Mouse (Mus musculus): ENCODE measurements around the gene Zfand3. TPM values are rescaled to one million over a fixed set of nuclear protein-coding genes. Genes with fewer than 3 reads are reported as not detected.

The Zfand3 gene
- polyA plus RNA-seq, 1 experiment from 2014 or later: 43.0 TPM

GRCm38 (mm10) chr17:30061100-30061837 lies 56.7 kb downstream of the Zfand3 start:
- ATAC-seq: peak; percentile 88

GRCm38 (mm10) chr17:30063849-30064248 lies 59.3 kb downstream of the Zfand3 start:
- no peak overlapping the region for H3K4me2 ChIP-seq (replicated peaks)
- no peak overlapping the region for H3K27ac ChIP-seq
- ATAC-seq: peak; percentile 77
- H3K4me1 ChIP-seq (replicated peaks): peaks cover 17% of the 10 kb centered on the region
- 29% methylated on average over 3 of the region's 3 CpGs for WGBS
- no peak overlapping the region for H3K4me3 ChIP-seq (replicated peaks)
- no peaks in the 10 kb centered on the region for H3K27me3 ChIP-seq (replicated peaks)
- H3K9me3 ChIP-seq: no peaks in the 10 kb centered on the region
- no peaks in the 10 kb centered on the region for H3K36me3 ChIP-seq
- H3K9ac ChIP-seq: no peak overlapping the region

More at GRCm38 (mm10) chr17:30061100-30061837, 56.7 kb downstream of the Zfand3 start:
- no peaks in the 10 kb centered on the region for H3K36me3 ChIP-seq
- no peak overlapping the region for H3K9ac ChIP-seq
- peaks cover 17% of the 10 kb centered on the region for H3K4me1 ChIP-seq (replicated peaks)
- 57% methylated on average over 8 of the region's 8 CpGs for WGBS
- peak overlapping the region; percentile 24; the same call in 1 of the 2 replicates for H3K4me2 ChIP-seq (replicated peaks)
- no peaks in the 10 kb centered on the region for H3K27me3 ChIP-seq (replicated peaks)
- no peak overlapping the region for H3K4me3 ChIP-seq (replicated peaks)
- no peaks in the 10 kb centered on the region for H3K9me3 ChIP-seq
- H3K27ac ChIP-seq: 0 out of 2 replicates have a peak overlapping the region, but pooled peaks have one; percentile 15

- H3K4me1 ChIP-seq (replicated peaks): peaks cover 10% of the 10 kb centered on the region
- no peaks in the 10 kb centered on the region for H3K36me3 ChIP-seq
- no peaks in the 10 kb centered on the region for H3K9me3 ChIP-seq
- no peak overlapping the region for H3K27ac ChIP-seq
- no peak overlapping the region for H3K4me2 ChIP-seq (replicated peaks)
- WGBS: 60% methylated on average over 4 of the region's 4 CpGs
- H3K4me3 ChIP-seq (replicated peaks): no peak overlapping the region
- no peak for ATAC-seq
- no peak overlapping the region for H3K9ac ChIP-seq
- H3K27me3 ChIP-seq (replicated peaks): no peaks in the 10 kb centered on the region
Measured at GRCm38 (mm10) chr17:30064746-30065145, 60.2 kb downstream of the Zfand3 start.

- H3K27me3 ChIP-seq (replicated peaks): no peaks in the 10 kb centered on the region
- H3K4me1 ChIP-seq (replicated peaks): peaks cover 6% of the 10 kb centered on the region
- no peak overlapping the region for H3K4me2 ChIP-seq (replicated peaks)
- no peaks in the 10 kb centered on the region for H3K36me3 ChIP-seq
- H3K27ac ChIP-seq: no peak overlapping the region
- WGBS: 86% methylated on average over 3 of the region's 3 CpGs
- H3K4me3 ChIP-seq (replicated peaks): no peak overlapping the region
- H3K9me3 ChIP-seq: no peaks in the 10 kb centered on the region
- H3K9ac ChIP-seq: no peak overlapping the region
- no peak for ATAC-seq
Measured at GRCm38 (mm10) chr17:30069776-30070175, 65.2 kb downstream of the Zfand3 start.

- Histone ChIP-seq H3K9me3 (no peaks in the 10 kb centered on the region), H3K4me3 (replicated peaks) (no peak overlapping the region), H3K27me3 (replicated peaks) (no peaks in the 10 kb centered on the region), H3K9ac (no peak overlapping the region), H3K4me1 (replicated peaks) (peaks cover 12% of the 10 kb centered on the region; the same call in 1 of the 2 replicates), H3K27ac (no peak overlapping the region), H3K36me3 (no peaks in the 10 kb centered on the region), H3K4me2 (replicated peaks) (no peak overlapping the region)
- 80% methylated on average over 5 of the region's 5 CpGs for WGBS
- no peak for ATAC-seq
Measured at GRCm38 (mm10) chr17:30070631-30071030, 66.1 kb downstream of the Zfand3 start.

- ATAC-seq: no peak
- Histone ChIP-seq H3K36me3 (no peaks in the 10 kb centered on the region), H3K27ac (no peak overlapping the region), H3K4me1 (replicated peaks) (peaks cover 16% of the 10 kb centered on the region; the same call in 1 of the 2 replicates), H3K4me2 (replicated peaks) (no peak overlapping the region), H3K9me3 (no peaks in the 10 kb centered on the region), H3K27me3 (replicated peaks) (no peaks in the 10 kb centered on the region), H3K4me3 (replicated peaks) (no peak overlapping the region), H3K9ac (no peak overlapping the region)
- 79% methylated on average over 3 of the region's 3 CpGs for WGBS
Measured at GRCm38 (mm10) chr17:30072613-30073012, 68.1 kb downstream of the Zfand3 start.

GRCm38 (mm10) chr17:30075896-30076295 lies 71.4 kb downstream of the Zfand3 start:
- H3K36me3 ChIP-seq: no peaks in the 10 kb centered on the region
- H3K27ac ChIP-seq: no peak overlapping the region
- H3K4me1 ChIP-seq (replicated peaks): peaks cover 16% of the 10 kb centered on the region; the same call in 1 of the 2 replicates
- H3K9ac ChIP-seq: no peak overlapping the region
- H3K4me2 ChIP-seq (replicated peaks): no peak overlapping the region
- no peak for ATAC-seq
- H3K9me3 ChIP-seq: no peaks in the 10 kb centered on the region
- H3K4me3 ChIP-seq (replicated peaks): no peak overlapping the region
- H3K27me3 ChIP-seq (replicated peaks): no peaks in the 10 kb centered on the region
- 45% methylated on average over 5 of the region's 5 CpGs for WGBS

GRCm38 (mm10) chr17:30084007-30084406 lies 79.5 kb downstream of the Zfand3 start:
- ATAC-seq: no peak
- H3K4me3 ChIP-seq (replicated peaks): no peak overlapping the region
- 0 out of 2 replicates have a peak, but pooled peaks cover 4% of the 10 kb centered on the region for H3K4me1 ChIP-seq (replicated peaks)
- H3K36me3 ChIP-seq: no peaks in the 10 kb centered on the region; the same call in 1 of the 2 replicates
- H3K4me2 ChIP-seq (replicated peaks): no peak overlapping the region
- H3K9me3 ChIP-seq: no peaks in the 10 kb centered on the region
- no peak overlapping the region for H3K27ac ChIP-seq
- no peak overlapping the region for H3K9ac ChIP-seq
- 64% methylated on average over 4 of the region's 4 CpGs for WGBS
- no peaks in the 10 kb centered on the region for H3K27me3 ChIP-seq (replicated peaks)

- Histone ChIP-seq H3K36me3 (no peaks in the 10 kb centered on the region; the same call in 1 of the 2 replicates), H3K9me3 (no peaks in the 10 kb centered on the region), H3K4me3 (replicated peaks) (no peak overlapping the region), H3K4me2 (replicated peaks) (no peak overlapping the region), H3K27me3 (replicated peaks) (no peaks in the 10 kb centered on the region), H3K9ac (no peak overlapping the region), H3K4me1 (replicated peaks) (0 out of 2 replicates have a peak, but pooled peaks cover 4% of the 10 kb centered on the region), H3K27ac (no peak overlapping the region)
- WGBS: 83% methylated on average over 7 of the region's 7 CpGs
- no peak for ATAC-seq
Measured at GRCm38 (mm10) chr17:30086695-30087094, 82.2 kb downstream of the Zfand3 start.

GRCm38 (mm10) chr17:30088431-30088830 lies 83.9 kb downstream of the Zfand3 start:
- Histone ChIP-seq H3K9me3 (no peaks in the 10 kb centered on the region), H3K27me3 (replicated peaks) (no peaks in the 10 kb centered on the region), H3K9ac (no peak overlapping the region), H3K4me2 (replicated peaks) (no peak overlapping the region), H3K4me1 (replicated peaks) (0 out of 2 replicates have a peak, but pooled peaks cover 4% of the 10 kb centered on the region), H3K27ac (no peak overlapping the region), H3K36me3 (no peaks in the 10 kb centered on the region), H3K4me3 (replicated peaks) (no peak overlapping the region)
- 97% methylated on average over 3 of the region's 3 CpGs for WGBS
- no peak for ATAC-seq

- ATAC-seq: no peak
- H3K27me3 ChIP-seq (replicated peaks): no peaks in the 10 kb centered on the region
- 73% methylated on average over 3 of the region's 3 CpGs for WGBS
- H3K36me3 ChIP-seq: peaks cover under 1% of the 10 kb centered on the region; the same call in 1 of the 2 replicates
- H3K9ac ChIP-seq: no peak overlapping the region
- H3K4me1 ChIP-seq (replicated peaks): no peaks in the 10 kb centered on the region
- H3K9me3 ChIP-seq: no peaks in the 10 kb centered on the region
- H3K27ac ChIP-seq: no peak overlapping the region
- H3K4me3 ChIP-seq (replicated peaks): no peak overlapping the region
- H3K4me2 ChIP-seq (replicated peaks): no peak overlapping the region
Measured at GRCm38 (mm10) chr17:30090416-30090815, 85.9 kb downstream of the Zfand3 start.

- H3K27ac ChIP-seq: no peak overlapping the region
- 0 out of 2 replicates have a peak, but pooled peaks cover 5% of the 10 kb centered on the region for H3K4me1 ChIP-seq (replicated peaks)
- no peaks in the 10 kb centered on the region for H3K27me3 ChIP-seq (replicated peaks)
- H3K4me2 ChIP-seq (replicated peaks): no peak overlapping the region
- ATAC-seq: peak; percentile 66
- 79% methylated on average over 2 of the region's 2 CpGs for WGBS
- no peaks in the 10 kb centered on the region for H3K9me3 ChIP-seq
- no peak overlapping the region for H3K9ac ChIP-seq
- H3K4me3 ChIP-seq (replicated peaks): no peak overlapping the region
- H3K36me3 ChIP-seq: peaks cover 4% of the 10 kb centered on the region; the same call in 1 of the 2 replicates
Measured at GRCm38 (mm10) chr17:30093148-30093749, 88.7 kb downstream of the Zfand3 start.

Measured in intestine, embryonic 15.5 days (tissue).